Mouse (Mus musculus): ENCODE results near the gene Gtsf1.

The Gtsf1 gene

DNA sequence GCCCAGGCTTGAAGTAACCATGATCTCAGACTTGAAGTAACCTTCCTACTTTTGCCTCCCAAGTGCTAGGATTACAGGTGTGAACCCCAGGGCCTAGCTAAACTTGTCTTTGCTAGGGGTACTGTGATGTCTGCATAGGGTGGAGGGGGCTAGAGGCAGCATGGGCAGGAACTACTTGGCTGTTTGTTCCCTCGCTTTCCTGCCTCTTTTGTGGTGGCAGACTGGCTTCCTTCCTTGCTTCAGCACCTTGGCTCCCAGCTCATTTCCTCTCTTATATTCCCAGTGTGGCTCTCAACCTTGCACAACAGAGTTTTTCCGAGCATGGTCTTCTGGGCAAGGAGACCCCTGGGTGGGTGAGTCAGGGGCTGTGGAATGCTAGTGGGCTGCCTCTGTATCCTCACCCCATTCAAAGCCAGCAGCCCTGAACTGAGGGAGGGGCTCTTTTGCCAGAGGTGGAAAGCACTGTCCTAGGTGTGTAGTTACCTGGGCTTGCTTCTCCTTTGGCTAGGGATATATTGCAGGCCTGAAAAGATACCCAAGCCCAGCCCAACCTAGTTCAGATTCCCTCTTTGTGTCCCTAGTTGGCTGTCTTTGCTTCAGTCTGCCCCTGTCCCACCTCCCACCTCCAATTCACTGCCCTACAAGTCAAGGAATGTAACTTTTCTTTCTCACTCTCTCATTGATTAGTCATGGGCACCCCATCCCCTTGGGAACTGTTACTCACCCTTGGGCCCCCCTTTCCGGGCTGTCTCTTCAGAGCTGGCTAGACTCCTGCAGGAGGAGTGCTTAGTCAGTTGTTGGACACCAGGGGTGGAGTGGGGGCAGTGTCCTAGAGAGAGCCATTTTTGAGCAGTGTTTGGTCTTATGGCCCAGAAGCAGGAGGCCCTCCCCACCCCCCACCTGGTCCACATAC is 52.3 kb downstream of the Gtsf1 start:
- DNase-seq, result no peak

DNA sequence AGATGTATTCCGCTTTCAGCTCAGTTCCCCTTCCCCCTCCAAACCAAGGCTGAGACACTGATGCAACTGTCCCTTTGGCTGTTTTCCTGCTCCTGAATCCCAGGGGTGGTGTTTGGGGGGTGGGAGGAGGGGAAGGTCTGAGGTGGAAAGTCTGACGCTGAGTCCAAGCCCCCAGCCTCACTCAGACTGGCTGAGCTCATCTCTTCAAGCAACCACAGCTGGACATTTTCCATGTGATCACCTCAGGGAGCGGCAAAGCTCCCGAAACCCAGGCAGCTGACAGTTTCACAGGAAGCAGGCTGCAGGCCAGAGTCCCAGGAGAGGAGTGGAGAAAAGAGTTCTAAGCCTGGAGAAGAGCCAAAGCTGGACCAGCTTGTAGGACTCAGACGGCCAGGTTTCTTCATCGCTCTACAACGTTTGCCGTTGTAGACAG is 53.4 kb downstream of the Gtsf1 start:
- DNase-seq, result peak; percentile 47 to 54

DNA sequence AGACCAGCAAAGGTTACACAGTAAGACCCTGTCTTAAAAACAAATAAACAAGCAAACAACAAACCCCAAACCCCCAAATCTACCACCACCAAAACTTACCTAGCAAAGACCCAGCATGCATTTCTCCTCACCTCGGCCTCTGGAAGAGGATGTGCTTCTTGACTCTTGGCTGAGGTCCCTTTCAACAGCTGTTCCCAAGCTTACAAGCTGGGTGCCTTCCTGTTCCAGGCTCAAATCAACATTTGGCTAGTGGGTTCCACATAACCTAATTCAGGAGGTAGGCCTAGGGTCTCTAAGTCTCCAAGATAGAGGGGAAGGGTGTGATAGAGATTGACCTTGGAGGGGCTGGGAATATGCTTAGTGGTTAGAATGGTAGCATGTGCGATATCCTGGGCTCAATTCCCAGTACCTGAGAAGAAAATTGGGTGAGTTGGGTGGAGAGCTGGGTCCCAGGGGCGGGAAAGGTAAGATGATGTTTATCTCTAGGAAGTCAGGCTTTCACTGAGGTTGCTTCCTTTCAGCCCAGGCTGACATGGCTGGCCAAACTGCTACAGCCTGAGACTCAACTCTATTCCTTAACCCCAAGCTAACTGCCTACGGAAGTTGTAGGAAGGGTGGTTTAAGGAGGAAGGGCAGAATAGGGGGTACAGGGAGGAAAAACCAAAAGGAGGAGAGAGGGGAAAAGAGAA is 55.0 kb downstream of the Gtsf1 start:
- DNase-seq, result no peak

DNA sequence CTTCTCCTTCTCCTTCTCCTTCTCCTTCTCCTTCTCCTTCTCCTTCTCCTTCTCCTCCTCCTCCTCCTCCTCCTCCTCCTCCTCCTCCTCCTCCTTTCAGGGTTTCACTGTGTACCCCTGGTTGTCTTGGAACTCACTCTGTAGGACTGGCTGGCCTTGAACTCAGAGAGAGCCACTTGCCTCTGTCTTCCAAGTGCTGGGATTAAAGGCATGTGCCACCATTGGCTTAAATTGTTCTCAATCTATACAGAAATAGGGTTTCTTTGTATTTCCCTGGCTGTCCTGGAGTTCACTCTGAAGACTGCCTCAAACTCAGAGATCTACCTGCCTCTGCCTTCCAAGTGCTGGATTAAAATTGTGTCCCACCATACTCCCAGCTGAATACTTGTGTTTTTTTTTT is 57.8 kb downstream of the Gtsf1 start:
- DNase-seq, result no peak

DNA sequence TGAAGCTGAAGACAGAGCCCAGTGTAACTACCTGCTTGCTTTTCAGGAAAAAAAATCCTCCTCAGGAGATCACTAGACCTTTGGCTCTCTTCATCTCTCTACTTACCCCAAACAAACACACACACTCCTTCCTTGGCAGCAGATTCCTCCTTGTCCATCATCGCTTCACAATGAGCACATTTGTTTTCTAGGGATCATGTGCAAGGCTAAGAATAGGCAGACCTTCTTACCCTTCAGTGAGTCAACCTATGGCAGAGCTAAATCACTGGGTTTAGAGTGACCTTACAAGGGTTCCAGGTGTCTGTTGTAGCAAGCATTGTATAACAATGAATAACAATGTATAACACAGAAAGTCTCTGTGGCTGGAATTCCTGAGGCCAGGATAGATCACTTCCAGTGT is 58.5 kb downstream of the Gtsf1 start:
- no peak for DNase-seq

DNA sequence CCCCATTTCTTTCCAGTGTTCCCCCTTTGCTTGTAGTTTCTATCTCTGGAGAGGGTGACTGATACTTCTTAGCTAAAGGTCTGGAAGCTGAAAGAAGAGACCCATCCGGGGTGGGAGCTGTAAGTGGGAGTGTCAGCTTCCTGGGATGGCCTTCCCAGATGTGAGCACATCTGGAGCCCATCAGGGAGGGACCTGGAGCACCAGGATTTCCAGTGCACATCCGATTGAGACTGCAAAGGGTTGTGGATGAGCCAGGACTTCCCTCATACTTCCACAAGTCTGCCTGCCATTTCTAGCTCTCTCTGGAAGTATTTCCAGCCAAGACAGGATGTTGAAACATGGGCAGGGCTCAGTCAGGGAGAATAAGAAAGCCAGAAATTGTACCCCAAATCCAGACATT is 59.1 kb downstream of the Gtsf1 start:
- peak; percentile 28 to 49 for DNase-seq

DNA sequence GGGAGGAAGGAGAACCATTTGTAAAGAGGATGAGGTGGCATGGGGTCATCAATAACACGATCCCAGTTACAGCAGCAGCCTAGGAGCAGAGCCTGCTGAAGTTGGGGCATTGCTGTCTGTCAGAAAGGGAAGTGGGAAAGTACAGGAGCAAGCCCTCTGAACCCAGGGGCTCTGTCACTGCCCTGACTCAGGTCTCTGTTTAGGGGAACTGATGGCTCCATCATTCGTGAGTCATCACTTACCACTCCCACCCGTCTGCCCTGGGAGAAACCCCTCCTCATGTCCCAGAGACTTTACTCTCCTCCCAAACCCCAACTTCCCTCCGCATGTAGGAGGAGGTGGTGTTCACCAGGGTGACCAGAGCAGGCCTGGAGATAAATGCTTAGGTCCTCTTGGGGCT is 59.8 kb downstream of the Gtsf1 start:
- DNase-seq, result no peak

DNA sequence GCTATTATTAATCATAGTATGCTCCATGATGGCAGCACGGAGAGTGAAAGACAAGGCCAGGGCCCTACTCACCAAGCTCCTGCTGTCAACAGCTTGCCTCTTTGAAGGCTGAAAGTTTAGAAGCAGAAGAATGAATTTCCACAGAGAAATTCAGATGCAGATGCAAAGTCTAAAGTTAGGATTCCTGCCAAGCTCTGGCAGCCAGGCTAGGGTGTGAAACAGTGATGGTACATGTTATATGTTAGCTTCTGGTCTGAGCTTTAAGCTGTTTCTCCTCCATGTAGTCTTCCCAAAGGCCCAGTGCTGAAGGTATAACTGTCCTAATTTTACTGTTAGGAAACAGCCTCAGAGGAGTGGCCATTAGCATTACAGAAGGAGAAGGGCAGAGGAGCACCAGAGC is 61.1 kb downstream of the Gtsf1 start:
- DNase-seq, result no peak

DNA sequence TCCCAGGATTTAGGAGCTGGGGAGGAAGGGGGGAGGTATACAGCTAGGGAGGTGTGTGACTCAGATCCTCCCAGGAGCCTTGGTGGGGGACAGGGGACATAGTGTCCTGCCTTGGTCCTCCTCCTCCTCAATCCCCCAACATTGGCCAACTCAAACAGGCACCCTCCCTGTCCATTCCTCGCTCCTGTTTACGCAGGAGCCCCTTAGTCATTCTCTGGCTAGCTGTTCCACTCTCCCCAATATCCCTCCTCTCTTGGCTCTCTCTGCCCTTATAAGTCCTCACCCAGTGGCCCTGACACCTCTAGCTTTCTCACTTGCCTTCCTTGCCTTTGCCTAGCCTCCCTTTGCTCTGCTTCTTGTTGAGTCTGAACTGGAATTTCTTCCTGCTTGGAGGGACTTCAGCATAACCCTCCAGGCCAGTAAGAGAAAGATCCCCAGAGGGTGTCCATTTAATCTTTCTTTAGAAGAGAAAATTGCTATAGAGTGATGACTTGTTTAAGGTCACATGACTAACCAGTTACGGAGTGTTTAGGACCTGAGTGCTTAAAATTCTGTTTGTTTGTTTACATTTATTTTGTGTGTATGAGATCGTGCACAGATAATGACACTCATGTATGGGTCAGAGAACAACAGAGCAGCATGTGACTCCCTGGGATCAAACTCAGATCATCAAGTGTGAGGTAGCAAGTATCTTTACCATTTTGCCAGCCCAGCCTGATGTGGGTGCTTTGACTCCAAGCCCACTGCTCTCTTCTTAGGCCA is 61.9 kb downstream of the Gtsf1 start:
- no peak for DNase-seq

DNA sequence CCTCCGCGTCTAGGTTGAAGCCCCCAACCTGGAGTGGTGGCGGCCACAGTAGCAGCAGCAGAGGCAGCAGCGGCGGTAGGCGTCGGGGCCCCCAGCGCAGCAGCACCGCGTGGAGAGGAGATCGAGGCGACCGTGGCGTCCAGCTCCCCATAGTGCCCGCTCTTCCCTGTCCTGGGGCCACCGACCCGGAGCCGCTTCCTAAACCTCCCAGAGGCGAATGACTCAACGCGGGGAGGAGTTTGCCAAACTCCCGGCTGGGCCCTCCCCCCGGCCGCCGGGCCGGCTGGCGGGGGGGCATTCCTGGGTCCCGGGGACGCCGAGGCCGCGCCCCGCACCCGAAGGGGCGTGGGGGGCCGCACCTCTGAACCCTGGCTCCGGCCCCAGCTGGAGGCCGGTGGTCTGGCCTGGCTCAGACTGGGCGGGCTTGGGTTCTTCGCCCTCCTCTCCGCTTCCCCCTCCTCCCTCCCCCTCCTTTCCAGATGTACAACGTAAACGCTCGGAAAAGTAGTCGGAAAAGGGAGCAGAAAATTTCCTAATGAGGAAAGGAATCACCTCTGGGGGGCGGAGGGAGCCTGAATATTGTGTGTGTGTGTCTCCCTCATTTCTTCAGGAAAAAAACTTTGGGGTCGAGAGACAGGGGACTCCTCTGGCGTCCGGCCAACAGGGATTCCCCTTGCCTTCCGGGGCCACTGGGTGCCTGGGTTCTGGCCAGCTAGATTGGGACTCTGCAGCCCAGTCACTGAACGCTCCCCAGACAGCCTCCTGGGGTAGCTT is 63.7 kb downstream of the Gtsf1 start, which contains the start of gene Itga5:
Gene Itga5 (minus strand): TSS at position 388 of the 774 bp plus-strand sequence.
- peak; percentile 79 to 86 for DNase-seq

DNA sequence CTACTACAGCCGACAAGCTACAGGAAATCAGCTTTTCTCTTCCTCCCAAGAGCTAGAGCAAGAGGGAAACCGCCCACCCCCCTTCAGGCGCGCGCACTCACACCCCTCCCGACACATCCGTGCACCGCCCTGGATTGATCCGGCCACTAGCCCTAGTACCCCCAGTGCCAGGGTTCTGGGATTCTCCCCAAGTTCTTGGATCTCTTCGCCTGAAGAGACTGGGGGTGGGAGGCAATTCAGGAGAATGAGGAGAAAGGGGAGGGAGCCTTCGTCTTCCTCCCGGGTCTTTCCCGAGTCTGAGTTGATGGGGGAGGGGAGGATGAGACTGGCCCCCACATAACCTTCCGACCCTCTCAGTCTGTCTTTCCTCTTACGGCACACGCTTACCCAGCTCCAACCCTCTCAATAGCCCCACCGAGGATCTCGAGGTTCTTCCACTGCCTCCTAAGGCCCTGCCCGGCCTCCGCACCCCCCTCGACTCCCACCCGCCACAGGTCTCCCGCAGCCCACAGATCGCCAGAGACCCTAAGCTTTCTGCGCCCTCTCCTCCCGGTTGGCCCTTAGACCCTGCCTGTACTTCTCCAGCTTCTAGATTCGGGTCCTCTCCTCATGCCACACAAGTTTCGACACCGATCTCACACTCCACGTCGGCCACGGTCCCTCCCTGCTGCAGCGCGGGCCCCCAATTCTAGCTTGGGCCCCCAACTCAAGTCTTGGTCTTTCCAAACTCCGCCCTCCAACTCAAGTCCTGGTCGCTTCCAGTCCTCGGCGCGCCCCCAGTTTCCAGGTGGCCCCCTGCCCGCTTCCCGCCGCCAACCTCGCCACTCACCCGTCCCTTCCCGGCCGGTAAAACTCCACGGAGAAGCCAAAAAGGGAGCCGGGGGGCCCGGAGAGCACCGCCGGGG is 64.5 kb downstream of the Gtsf1 start:
- peak; percentile 73 to 77 for DNase-seq

DNA sequence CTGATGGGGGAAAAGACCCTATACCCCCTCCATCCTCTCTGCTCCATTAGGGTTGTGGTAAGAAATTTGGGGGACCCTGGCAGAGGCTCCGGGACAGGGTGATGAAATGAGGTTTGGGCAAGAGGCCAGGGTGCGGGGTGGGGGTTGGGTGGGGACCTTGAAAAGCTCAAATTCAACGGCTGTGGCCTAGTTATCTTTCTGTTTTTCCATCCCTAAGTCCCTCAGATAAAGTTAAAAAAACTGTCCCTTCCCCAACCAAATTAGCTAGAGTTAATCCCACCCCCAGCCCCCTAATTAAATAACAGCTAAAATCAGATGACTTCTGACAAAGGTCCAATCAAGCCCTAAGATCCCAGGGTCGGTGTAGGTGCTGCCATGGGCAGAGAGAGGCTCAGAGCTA is 65.5 kb downstream of the Gtsf1 start:
- no peak for DNase-seq

DNA sequence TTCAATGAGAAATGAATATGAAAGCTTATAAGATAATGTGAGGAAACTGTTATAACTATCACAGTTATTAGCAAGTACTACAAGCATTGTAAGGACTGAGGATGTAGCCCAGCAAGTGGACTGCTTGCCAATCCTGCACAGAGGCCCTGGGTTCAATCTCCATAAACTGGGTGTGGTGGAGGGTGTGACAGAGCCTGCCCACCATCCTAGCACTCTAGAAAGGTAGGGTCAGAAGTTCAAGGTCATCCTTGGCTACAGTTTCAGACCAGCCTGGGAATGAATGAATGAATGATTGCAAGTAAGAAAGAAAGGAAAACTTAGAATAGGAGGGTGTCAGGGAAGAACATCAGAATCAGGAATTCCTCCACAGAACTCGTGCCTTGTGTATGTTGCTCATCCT is 66.5 kb downstream of the Gtsf1 start:
- no peak for DNase-seq

DNA sequence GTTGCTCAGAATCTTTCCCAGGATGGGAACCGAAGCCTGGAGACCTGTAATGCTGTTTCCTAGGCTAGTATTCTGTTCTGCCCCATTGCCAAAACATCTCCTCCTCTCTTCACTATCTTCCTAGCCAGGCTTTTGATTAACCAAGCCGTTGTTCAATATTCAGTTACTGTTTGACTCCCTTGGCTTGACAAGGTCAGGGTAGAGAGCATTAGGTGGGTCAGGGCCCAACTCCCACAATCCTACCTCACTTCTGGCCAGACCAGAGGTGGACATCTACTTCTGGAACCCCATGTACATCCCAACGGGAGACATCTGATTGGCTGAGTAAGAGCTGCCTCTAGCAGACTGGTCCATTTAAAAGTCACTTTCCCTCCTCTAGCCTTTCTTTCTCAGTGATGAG is 67.3 kb downstream of the Gtsf1 start:
- DNase-seq, result no peak

DNA sequence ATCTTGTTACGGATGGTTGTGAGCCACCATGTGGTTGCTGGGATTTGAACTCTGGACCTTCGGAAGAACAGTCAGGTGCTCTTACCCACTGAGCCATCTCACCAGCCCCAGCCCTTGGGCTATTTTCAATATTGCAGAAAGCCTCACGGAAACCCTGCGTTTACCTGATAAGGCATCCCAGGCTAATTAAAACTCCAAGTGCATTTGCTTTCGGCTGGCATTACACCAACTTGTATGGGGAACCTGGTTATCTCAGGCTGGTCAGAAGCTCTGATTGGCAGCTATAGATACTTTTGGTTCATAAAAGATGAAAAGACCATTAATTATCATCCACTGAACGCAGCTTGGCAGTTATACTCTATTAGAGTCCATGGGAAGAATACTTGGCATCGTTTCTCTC is 67.9 kb downstream of the Gtsf1 start:
- no peak for DNase-seq

DNA sequence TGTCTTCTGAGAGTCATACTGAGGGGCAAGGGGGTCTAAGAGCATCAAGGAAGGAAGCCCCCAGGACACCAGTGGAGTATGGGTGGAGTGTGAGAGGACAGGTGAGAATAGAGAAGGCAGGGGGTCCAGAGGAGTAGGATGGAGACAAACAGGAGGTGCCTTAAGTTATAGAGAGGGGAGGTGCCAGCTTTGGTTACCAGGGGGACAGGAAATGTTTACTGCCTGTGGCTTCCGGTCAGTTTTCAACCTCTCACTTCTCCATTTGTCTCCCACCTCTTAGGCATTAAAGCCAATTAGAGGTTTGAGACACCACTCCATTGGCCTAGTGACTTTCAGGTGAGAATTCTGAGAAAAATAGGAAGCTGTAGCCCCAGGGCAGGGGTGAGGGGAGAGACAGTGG is 69.0 kb downstream of the Gtsf1 start:
- no peak for DNase-seq

DNA sequence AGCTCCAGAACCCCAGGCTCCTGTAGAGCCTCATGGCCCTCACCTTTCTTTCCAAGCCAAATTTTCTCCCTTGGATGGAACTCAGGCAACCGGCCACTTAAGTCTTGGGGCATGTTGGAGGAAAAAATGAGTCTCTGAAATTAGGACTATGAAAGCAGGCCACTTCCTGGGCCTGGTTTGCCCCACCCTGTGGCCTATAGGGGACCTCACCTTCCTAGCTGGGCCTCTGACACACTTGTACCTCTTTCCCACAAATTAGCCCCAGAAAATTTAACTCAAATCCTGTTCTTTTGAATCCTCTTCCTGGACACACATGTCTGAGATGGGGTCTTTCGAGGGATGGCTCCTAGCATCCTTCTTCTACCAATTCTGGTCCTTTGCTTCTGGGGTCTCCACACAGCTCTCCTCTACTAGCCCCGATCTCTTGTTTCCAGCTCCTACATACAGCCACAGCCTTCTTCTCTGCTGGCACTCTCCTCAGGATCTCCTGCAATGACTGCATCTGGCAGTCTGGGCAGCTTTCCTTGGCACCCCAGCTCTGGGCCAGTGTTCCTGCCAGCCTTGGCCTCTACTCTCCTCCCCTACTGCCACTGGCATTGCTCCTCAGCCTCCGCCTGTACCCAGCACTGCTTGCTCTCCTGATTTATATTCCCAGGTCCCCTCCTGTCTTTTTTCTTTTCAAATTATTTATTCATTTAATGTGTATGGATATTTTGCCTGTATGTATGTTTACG is 70.2 kb downstream of the Gtsf1 start:
- no peak for DNase-seq

DNA sequence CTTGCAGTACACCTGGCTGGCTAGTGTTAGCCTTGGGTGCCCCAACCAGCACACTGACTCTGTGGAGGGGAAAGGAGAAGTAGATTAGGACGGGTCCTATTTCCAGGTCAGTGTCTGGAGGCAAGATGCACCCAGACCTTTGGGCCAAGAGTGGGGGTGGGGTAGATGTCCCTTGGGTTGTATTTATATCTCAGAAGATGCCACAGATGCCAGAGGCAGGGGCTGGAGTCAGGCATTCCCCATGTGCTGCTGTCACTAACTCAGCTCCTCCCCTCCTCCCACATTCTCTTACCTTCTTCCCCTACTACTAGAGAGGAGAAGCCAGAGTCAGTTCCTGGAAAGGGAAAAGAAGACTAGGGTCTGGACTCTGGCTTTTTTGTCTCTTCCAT is 71.2 kb downstream of the Gtsf1 start:
- no peak for DNase-seq

DNA sequence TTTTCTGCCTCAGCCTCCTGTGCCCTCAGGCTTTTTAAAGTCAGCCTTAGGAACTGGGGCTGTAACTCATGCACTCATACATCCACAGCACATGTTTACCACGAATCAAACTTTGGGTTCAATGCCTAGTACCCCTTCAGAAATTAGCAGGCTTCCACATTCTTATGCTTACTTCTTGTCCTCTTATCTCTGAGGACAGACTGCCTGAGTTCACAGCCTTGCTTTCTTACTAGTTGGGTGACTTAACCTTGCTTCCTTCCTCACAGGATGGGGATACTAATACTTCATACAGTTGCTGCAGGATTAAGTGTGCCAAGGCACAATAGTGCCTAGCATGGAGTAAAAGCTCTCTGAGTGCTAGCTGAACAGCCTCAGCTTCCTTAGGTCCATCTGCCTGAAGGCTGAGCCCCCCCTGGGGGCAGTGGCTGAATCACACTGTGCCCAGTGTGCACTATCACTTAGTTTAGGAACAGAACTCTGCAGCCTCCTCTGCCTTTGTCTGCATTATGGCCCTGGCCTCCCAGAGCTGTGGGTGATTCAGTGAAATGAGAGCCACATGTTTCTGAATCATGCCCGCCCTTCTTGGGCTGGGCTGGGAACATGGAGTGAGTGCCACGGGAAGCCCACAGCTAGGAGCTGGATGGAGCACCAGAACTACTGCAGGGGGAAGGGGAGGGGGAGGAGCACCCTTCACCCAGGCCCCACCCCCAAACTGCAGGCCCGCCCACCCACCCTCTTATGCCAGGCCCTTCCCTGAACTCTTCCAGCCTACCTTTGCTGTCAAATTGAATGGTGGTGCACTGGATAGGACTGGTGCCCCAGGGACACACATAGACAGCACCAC is 71.8 kb downstream of the Gtsf1 start:
- DNase-seq, result peak in 1 of 2 experiments; percentile 43

DNA sequence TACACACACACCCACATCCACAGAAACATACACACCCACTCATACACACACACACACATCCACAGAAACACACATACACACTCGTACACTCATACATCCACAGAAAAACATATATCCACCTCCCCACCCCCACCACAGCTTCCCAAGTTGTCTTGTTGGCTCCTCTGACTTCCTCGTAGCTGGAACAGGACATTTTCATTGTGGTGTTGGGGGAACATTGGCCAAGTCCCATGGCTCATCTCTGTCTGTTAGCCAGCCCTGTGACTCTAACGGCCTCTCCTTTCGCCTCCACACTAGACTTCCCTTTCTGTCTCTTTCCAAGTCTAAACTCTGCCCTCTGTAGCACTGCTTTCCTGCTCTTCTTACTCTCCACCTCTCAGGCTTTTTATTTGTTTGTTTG is 72.5 kb downstream of the Gtsf1 start:
- DNase-seq, result no peak
